Mouse (Mus musculus): ENCODE data around the gene Pank2.

- TF ChIP-seq CTCF (IDR thresholded peaks at IDR 0.05) (no peak), EP300 (IDR thresholded peaks at IDR 0.05) (no peak)
Observed at GRCm38 (mm10) chr2:131326044-131326443, 63.7 kb downstream of the Pank2 start.
